Mouse (Mus musculus) MN1 (cell line): ENCODE measurements at regions not wholly inside any gene's neighbourhood (a gene's known extent, or its start where the extent isn't known, plus 50 kb on each side); places are given as distances from the start of the nearest gene placed in this dataset.

Experiments used
- DNase-seq: peaks from one replicate; pipeline ENCODE4 v3.0.0-alpha.2; 2016; ENCODE audit warnings: low spot score

- DNase-seq: no peak
These were observed 120.3 kb downstream of the Gsdmc2 start for GRCm38 (mm10) chr15:63724543-63725186.

- no peak for DNase-seq
These were observed 122.0 kb downstream of the Gsdmc2 start for GRCm38 (mm10) chr15:63722991-63723390.

- DNase-seq: peak; percentile 43
These were observed 123.2 kb downstream of the Gsdmc2 start for GRCm38 (mm10) chr15:63721669-63722357.

- DNase-seq: no peak
These were observed 127.2 kb downstream of the Gsdmc2 start for GRCm38 (mm10) chr15:63717812-63718211.

GRCm38 (mm10) chr15:63713697-63714096, 131.3 kb downstream of the Gsdmc2 start:
- no peak for DNase-seq

GRCm38 (mm10) chr15:63710381-63710780, 134.6 kb downstream of the Gsdmc2 start:
- no peak for DNase-seq

- DNase-seq: no peak
These were observed 135.6 kb downstream of the Gsdmc2 start for GRCm38 (mm10) chr15:63709270-63709933.

GRCm38 (mm10) chr15:63704636-63705035, 140.3 kb downstream of the Gsdmc2 start:
- no peak for DNase-seq

- DNase-seq: no peak
These were observed 147.1 kb downstream of the Gsdmc2 start for GRCm38 (mm10) chr15:63697831-63698230.

- no peak for DNase-seq
These were observed 150.8 kb downstream of the Gsdmc2 start for GRCm38 (mm10) chr15:63694150-63694549.

GRCm38 (mm10) chr15:63693561-63693960, 151.4 kb downstream of the Gsdmc2 start:
- DNase-seq: no peak

- no peak for DNase-seq
These were observed 152.3 kb downstream of the Gsdmc2 start for GRCm38 (mm10) chr15:63692491-63693295.

GRCm38 (mm10) chr15:63689788-63690575, 155.0 kb downstream of the Gsdmc2 start:
- DNase-seq: no peak

- DNase-seq: no peak
These were observed 157.1 kb downstream of the Gsdmc2 start for GRCm38 (mm10) chr15:63687852-63688251.

GRCm38 (mm10) chr15:63686954-63687562, 157.9 kb downstream of the Gsdmc2 start:
- no peak for DNase-seq

- no peak for DNase-seq
These were observed 164.7 kb downstream of the Gsdmc2 start for GRCm38 (mm10) chr15:63679984-63680925.

- DNase-seq: no peak
These were observed 166.1 kb downstream of the Gsdmc2 start for GRCm38 (mm10) chr15:63678921-63679320.

GRCm38 (mm10) chr15:63675491-63676036, 169.4 kb downstream of the Gsdmc2 start:
- DNase-seq: no peak

- no peak for DNase-seq
These were observed 170.6 kb downstream of the Gsdmc2 start for GRCm38 (mm10) chr15:63674404-63674803.

- DNase-seq: no peak
These were observed 173.9 kb downstream of the Gsdmc2 start for GRCm38 (mm10) chr15:63671081-63671480.
